Mouse (Mus musculus) spleen, adult 18-20 months (tissue): ENCODE measurements at regions not wholly inside any gene's neighbourhood (a gene's known extent, or its start where the extent isn't known, plus 50 kb on each side); places are given as distances from the start of the nearest gene placed in this dataset.
A peak's percentile ranks its signal among the peaks of the same experiment; 100 is the strongest.

Source experiments
- DNase-seq, 2 experiments: peaks; one replicate each; pipeline ENCODE4 v3.0.0; 2022; ENCODE audit warnings: mixed read lengths in 2 of 2

GRCm38 (mm10) chr12:54313211-54313845 lies 109.7 kb upstream of the Egln3 start:
- DNase-seq = peak; percentile 14 to 35

DNA sequence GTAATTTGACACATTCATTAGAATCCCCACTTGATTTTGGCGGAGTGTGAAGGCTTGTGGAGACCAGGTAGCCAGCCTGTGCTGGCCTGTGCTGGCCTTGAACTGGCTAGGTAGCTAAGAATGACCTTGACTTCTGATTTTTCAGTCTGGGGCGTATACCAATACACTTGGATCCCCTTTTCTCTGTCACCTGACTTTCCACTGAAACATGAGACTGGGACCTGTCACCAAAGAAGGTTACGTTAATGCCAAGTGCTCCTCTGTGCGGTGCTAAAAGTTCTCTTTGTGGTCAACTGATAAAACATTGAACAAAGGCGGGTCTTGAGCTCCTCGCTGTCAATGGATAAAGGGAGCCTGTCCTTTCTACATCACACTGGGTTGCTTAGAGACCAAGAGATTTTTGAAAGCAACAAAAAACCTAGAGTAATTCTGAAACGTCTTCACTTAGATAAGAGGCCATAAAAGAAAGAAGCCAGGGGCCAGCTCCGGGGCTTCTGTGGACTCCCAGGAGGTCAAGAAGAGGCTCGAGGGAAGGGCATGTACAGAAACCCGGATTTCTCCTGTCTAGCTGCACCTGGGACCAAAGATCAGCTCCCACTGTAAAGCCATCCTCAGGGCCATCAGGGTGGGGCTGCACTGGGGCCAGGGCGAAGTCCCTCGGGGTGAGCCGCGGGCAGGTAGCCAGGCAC lies 109.0 kb upstream of the Egln3 start:
- no peak for DNase-seq

- DNase-seq = no peak
These were observed 108.3 kb upstream of the Egln3 start for GRCm38 (mm10) chr12:54311896-54312521.

DNA sequence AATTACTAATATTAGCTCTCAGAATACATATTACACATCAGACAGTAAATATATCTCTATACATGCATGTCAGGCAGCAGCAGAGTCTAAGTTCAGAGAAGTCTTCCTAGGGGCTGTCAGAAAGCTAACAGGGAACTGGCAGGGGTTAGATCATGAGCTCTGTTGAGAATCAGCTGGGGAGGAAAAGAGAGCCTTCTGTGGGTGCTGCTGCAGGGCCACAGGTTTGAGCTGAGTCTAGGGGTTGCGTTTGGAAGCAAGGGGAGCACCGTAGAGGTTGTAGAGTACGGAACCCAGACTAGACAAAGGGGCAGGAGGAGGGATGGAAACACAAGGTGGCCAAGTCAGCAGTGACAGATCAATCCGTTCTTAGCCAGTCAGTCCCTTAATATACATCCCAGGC lies 106.2 kb upstream of the Egln3 start:
- no peak for DNase-seq

DNA sequence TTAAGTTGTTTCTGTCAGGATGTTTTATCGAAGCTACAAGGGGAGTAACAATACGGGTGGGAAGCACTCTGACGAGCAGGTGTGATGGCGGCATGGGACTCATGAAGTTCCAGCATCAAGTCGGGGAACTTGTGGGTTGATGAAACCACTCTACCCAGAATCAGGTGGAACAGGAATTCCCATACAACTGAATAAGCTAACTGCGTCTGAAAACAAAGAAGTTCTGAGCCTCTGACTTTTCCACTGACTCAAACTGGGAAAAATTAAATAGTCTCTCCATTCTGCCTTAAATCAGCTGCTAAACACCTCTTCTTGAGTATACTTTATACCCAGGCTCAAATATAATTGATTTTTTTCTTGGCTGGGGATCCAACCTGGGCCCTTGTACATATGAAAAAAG lies 105.6 kb upstream of the Egln3 start:
- no peak for DNase-seq

DNA sequence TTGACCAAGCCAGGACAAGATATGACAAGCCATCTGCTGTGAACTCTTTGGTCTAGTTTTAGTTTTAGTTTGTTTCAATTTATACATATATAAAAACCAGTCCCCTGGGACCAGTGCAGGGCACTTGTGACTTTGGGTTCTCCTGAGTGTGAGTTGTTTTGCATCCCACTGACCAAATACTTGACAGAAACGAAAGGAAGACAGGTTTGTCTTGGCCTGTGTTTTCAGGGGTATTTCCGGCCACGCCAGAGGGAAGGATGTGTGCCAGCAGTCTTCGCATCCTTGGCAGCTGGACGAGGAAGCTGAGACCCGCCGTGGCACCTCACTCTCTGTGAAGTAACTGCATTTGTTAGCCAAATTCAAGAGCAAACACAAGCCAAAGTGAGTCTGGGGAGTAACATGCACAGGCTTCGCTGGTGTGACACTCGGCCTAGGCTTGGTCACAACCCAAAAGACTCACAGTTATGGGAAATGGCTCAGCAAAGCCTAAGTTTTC lies 101.5 kb upstream of the Egln3 start:
- DNase-seq = no peak

DNA sequence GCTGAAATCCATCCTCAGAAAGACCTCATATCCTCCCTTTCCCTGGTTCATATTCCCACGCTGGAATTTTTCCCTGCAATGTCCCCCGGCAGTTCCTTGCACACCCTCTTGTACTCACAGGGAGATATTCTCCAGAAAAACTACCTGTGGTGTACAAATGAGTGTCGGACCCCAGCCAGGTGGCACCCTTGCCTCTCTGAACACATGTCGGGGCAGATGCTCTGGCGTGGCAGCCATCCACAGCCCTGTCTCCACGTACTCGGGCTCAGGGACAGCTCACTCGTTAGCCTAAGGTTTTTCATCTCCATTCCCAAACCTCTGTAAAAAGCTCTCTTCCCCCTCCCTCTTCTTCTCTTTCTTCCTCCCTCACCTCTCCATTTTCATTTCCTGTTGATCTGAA lies 100.1 kb upstream of the Egln3 start:
- no peak for DNase-seq

DNA sequence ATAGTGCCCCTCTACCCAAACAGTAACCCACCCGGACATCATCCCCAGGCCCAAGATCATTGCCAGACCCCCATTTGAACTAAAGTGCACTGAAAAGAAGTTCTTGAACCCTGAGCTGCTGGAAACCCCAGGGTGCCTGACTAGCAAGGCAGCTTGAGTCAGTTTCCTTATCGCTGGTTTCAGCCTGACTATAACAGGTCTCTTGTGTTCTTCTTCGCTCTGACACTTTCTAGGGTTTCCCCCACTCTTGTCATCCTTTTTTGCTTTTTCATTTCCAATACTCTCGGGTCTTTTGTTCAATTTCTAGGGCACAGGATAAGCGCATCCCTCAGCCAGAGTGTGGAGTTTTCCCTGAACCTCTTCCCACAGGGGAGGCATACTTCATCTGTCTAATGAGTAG lies 95.8 kb upstream of the Egln3 start:
- no peak for DNase-seq

GRCm38 (mm10) chr12:54293248-54293647 lies 89.6 kb upstream of the Egln3 start:
- DNase-seq = no peak

DNA sequence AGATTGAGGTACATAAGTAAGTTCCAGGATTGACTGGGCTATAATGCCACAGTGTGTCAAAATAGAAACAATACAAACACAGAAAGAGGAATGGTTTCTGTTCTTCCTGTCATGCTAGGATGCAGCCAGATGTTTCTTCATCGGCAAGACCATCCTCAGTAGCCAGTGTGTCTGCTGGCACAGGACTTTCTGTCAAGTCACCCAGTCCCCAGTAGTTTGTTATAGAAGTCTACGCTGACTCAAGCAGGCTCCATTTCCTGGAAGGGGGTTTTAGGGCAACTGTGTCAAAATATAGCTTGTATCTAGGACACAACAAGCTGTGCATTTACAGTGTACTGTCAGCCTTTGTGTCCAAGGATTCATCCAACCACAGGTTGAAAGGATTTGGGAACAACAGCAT lies 86.7 kb upstream of the Egln3 start:
- no peak for DNase-seq

- DNase-seq = no peak
These were observed 85.1 kb upstream of the Egln3 start for GRCm38 (mm10) chr12:54288747-54289146.

DNA sequence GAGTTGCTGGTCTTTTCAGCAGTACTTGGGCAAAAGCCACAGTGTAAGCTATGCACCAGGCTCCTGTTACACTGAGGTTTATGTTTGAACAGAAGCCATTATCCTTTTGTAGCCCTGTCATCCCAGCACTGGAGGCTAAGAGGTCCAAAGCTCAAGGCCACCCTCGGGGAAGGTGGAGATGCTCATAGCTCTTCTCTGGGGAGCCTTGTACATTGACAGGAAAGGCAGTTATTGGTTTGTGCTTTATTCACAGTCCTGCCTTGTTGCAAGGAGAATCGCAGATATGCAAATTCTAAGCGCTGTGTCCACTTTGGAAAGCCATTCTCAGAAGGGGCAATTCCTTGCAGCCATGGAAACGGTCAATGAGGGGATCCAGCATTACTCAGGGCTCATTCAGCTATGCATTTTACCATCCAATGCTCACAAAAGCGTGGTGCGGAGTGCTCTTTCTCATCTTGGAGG lies 84.4 kb upstream of the Egln3 start:
- DNase-seq = no peak

DNA sequence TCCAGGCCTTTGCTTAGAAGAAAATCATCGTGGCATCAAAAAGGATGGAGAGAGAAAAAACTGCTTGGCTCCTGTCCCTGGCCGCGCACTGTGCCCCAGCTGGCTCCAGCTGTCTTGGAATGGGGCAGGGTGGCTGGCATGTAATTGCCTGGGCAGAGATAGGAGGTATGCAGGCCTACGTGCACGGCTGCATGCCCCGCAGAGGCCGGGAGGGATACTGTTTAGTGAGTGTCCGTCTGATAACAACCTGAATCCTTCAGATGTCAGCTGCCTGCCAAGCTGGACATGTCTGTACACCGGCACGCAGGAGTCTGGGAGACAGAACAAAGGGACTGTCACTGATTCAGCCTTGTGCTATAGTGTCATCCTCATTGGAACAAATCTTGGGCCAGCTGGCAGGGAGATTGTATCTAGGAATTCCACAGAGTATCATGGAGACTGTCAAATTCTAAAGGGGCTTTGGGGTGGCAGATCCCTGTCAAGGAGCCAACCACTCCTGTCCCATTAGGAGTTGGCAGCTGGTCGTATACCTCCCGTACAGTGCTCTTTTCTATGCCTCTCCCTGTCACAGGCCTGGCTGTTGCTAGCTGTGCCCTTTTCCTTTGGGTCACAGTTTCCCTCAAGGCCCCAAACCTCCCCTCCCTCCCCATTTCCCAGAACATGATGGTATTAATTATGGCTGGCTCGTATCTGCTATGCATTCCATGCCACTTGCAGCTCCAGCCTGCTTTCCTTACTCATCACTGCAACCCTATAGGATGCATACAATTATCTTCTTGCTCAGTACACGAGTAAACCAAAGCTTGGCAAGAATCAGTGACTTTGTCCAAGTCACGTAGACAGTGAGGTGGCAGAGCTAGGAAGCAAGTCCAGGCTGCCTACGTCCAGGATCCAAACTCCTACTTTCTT lies 83.5 kb upstream of the Egln3 start:
- DNase-seq = no peak

- DNase-seq = no peak
These were observed 80.0 kb upstream of the Egln3 start for GRCm38 (mm10) chr12:54283646-54284045.

- DNase-seq = no peak
These were observed 79.4 kb upstream of the Egln3 start for GRCm38 (mm10) chr12:54283011-54283410.

GRCm38 (mm10) chr12:54282281-54282921 lies 78.7 kb upstream of the Egln3 start:
- DNase-seq = no peak

GRCm38 (mm10) chr12:54280457-54280856 lies 76.8 kb upstream of the Egln3 start:
- DNase-seq = no peak

DNA sequence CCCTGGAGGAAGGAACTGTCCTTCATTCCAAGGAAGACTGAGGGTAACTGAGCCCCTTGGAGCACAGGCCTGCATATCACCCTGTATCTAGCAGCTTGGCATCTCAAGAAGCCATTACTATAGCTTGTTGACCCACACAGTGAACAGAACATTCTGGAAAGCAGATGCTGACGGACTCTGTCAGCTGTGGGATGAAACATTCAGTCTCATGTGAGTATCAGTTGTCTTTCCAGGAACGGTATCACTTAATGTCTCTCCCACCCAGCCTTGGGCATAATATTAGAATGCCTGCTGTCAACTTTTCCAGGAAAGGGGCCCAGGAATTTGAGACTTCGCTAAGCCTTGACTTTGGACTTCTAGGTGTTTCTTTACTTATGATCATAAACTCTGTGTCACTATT lies 76.3 kb upstream of the Egln3 start:
- no peak for DNase-seq

GRCm38 (mm10) chr12:54276978-54277537 lies 73.4 kb upstream of the Egln3 start:
- no peak for DNase-seq

- no peak for DNase-seq
These were observed 69.8 kb upstream of the Egln3 start for GRCm38 (mm10) chr12:54273506-54273905.

DNA sequence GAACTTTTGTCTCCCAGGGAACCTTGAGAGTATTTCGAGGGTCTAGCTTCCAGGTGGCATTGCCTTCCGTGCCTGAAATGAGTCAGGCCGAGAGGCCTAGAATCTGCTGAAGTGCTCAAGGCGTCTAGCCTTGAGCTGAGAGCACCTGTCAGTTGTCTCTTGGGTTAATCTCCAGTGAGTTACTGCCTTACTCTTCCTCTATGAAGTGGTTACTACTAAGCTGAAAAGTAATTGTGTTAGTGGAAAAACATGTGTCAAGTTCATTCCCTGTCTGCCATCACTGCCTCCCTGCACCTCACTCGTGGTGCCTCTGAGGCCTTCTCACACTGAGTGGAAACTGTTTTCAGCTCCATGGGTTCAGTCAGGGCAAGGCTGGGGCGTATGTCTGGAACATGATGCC lies 69.0 kb upstream of the Egln3 start:
- no peak for DNase-seq

DNA sequence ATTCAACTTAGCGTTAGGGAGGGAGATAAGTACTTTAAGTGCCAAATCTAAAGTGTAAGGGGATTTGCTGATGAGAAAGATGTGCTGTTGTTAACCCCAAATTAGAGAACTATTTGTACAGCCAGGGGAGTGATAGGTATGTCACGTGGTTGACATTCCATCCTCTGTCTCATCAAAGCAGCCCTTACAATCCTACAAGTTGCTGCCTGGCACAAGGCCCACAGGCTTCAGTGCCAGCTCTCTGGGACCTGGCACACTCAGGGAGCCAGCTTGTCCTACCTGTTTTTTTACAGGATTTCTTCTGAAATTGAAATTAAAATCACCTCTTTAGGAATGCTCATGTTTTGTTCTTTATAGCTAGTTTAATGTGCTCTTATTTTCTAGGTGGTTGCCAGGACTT lies 68.6 kb upstream of the Egln3 start:
- no peak for DNase-seq
